ENCODE assay signal across 11 mouse cellular contexts in the genomic region with DNA sequence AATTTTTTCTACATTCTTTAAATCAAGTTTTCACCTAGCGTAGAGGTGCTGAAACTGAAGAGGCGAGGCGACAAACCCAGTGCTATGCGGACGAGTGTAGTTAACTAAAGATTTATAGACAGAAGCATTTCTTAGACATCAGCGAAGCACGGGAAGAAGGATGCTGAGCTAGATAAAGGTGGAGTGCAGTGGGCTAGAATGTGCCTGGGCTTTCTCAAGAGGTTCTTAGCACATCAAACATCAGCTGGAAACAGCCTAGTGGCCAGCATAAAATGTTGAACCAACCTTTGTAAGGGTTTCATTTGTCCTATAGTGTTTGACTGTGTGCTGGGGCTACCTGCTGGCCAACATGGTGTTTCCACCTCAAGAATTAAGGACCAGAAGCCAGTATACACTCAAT. TPM values are rescaled to one million over a fixed set of nuclear protein-coding genes. Genes with fewer than 3 reads are reported as not detected.
A peak's percentile ranks its signal among the peaks of the same experiment; 100 is the strongest.
DNase-seq lines count a peak whose midpoint lies in the region; ATAC-seq and TF ChIP-seq lines count a peak whose summit lies in the region.
"Had no signal": no experiment of that assay in that cellular context is flagged by ENCODE, and none has a peak within 500 bp of the region (broad histone marks: within the 10 kb centered on the region; RNA-seq: fewer than 3 reads in every experiment).

A gene (plus strand): TSS at position 301 of the 400 bp plus-strand sequence.

- no peak within 1 kb of the TSS for H3K4me3 ChIP-seq in heart, postnatal 0 days (ENCODE audit: low read depth, low read length)
- peak within 1 kb of the TSS; percentile 40; the same call in 1 of the 2 replicates for H3K4me3 ChIP-seq in E14TG2a.4 (replicated peaks; ENCODE audit: low read length)
- peak within 1 kb of the TSS; percentile 59; the same call in 1 of the 2 replicates for H3K4me3 ChIP-seq in forebrain, embryonic 11.5 days (ENCODE audit: low read depth, low read length)
- peak within 1 kb of the TSS; percentile 75; the same call in 1 of the 2 replicates for H3K4me3 ChIP-seq in limb, embryonic 11.5 days (ENCODE audit: low read depth, low read length)

- H3K9ac ChIP-seq in heart, postnatal 0 days (replicated peaks; ENCODE audit: low read depth, low read length): no peak within 1 kb of the TSS
- peak within 1 kb of the TSS; percentile 6; the same call in 1 of the 2 replicates for H3K9ac ChIP-seq in forebrain, embryonic 11.5 days (ENCODE audit: low read length)
- no peak within 1 kb of the TSS for H3K9ac ChIP-seq in limb, embryonic 11.5 days (ENCODE audit: low read length)

- H3K36me3 ChIP-seq in heart, postnatal 0 days (replicated peaks; ENCODE audit: control insufficient read depth, insufficient read depth, low read length): no peaks in the 10 kb centered on the region
- H3K36me3 ChIP-seq in E14TG2a.4 (ENCODE audit: insufficient read depth, low read length): peaks cover 27% of the 10 kb centered on the region
- H3K36me3 ChIP-seq in forebrain, embryonic 11.5 days (ENCODE audit: control insufficient read depth, insufficient read depth, low read length): no peaks in the 10 kb centered on the region
- peaks cover under 1% of the 10 kb centered on the region; the same call in 1 of the 2 replicates for H3K36me3 ChIP-seq in limb, embryonic 11.5 days (ENCODE audit: control insufficient read depth, insufficient read depth, low read length)
- H3K36me3 ChIP-seq: G1E had no signal

- 92% methylated on average over 7 of the region's 7 CpGs for WGBS in heart, postnatal 0 days
- 96% methylated on average over 7 of the region's 7 CpGs for WGBS in forebrain, embryonic 11.5 days
- WGBS in limb, embryonic 11.5 days: 92% methylated on average over 7 of the region's 7 CpGs

- peak within 1 kb of the TSS; percentile 85 for H3K4me2 ChIP-seq in heart, postnatal 0 days (ENCODE audit: low read depth, low read length)
- H3K4me2 ChIP-seq in forebrain, embryonic 11.5 days (ENCODE audit: low read depth, low read length, severe bottlenecking): peak within 1 kb of the TSS; percentile 65; the same call in 1 of the 2 replicates
- peak within 1 kb of the TSS; percentile 75 for H3K4me2 ChIP-seq in limb, embryonic 11.5 days (ENCODE audit: low read depth, severe bottlenecking)

- DNase-seq in heart, postnatal 0 days (ENCODE audit: low spot score): no peak
- DNase-seq in heart, adult 8-10 months (ENCODE audit: low spot score): no peak
- DNase-seq in forebrain, embryonic 11.5 days (ENCODE audit: low spot score): no peak
- no peak for DNase-seq in limb, embryonic 11.5 days (ENCODE audit: low spot score)
- DNase-seq in c-Kit-positive CD71-positive TER-119-positive erythroid progenitor cells, embryonic 14.5 days (ENCODE audit: low spot score): no peak
- DNase-seq in spleen, postnatal 14 days (ENCODE audit: low spot score in 2 of 2): no peak
- DNase-seq in B cell, adult 2 months: no peak
- DNase-seq: kidney, postnatal 36 days; retina, postnatal 1 day had no signal

- no peak for ATAC-seq in heart, postnatal 0 days (ENCODE audit: insufficient read depth, low read depth)
- no peak for ATAC-seq in forebrain, embryonic 11.5 days (replicated peaks; ENCODE audit: low FRiP score)
- ATAC-seq in limb, embryonic 11.5 days (ENCODE audit: insufficient number of reproducible peaks, low FRiP score, low TSS enrichment, low read depth): no peak

- H3K27me3 ChIP-seq in heart, postnatal 0 days (ENCODE audit: control insufficient read depth, insufficient read depth, low read length): no peaks in the 10 kb centered on the region
- no peaks in the 10 kb centered on the region for H3K27me3 ChIP-seq in E14TG2a.4 (ENCODE audit: insufficient read depth, low read length)
- H3K27me3 ChIP-seq in forebrain, embryonic 11.5 days (ENCODE audit: control insufficient read depth, insufficient read depth, low read length): no peaks in the 10 kb centered on the region
- H3K27me3 ChIP-seq in limb, embryonic 11.5 days (ENCODE audit: control insufficient read depth, insufficient read depth, low read length): no peaks in the 10 kb centered on the region

- no peaks in the 10 kb centered on the region for H3K9me3 ChIP-seq in heart, postnatal 0 days (replicated peaks; ENCODE audit: control insufficient read depth, low read length)
- H3K9me3 ChIP-seq in E14TG2a.4 (ENCODE audit: low read length): no peaks in the 10 kb centered on the region
- no peaks in the 10 kb centered on the region for H3K9me3 ChIP-seq in forebrain, embryonic 11.5 days (ENCODE audit: control insufficient read depth, low read length)
- no peaks in the 10 kb centered on the region for H3K9me3 ChIP-seq in limb, embryonic 11.5 days (ENCODE audit: control insufficient read depth, low read length)
- H3K9me3 ChIP-seq: G1E had no signal

- no peak for TF ChIP-seq EP300 in heart, postnatal 0 days (IDR thresholded peaks at IDR 0.05; ENCODE audit: low read depth)

- no peak within 1 kb of the TSS for H3K27ac ChIP-seq in heart, postnatal 0 days (ENCODE audit: low read depth)
- no peak within 1 kb of the TSS for H3K27ac ChIP-seq in forebrain, embryonic 11.5 days (ENCODE audit: low read depth, low read length)
- no peak within 1 kb of the TSS for H3K27ac ChIP-seq in limb, embryonic 11.5 days (replicated peaks; ENCODE audit: low read depth, low read length)

- 0 out of 2 replicates have a peak, but pooled peaks cover 4% of the 10 kb centered on the region for H3K4me1 ChIP-seq in heart, postnatal 0 days (ENCODE audit: control insufficient read depth, insufficient read depth)
- H3K4me1 ChIP-seq in E14TG2a.4 (replicated peaks; ENCODE audit: low read depth, low read length): peaks cover 82% of the 10 kb centered on the region
- H3K4me1 ChIP-seq in forebrain, embryonic 11.5 days (replicated peaks; ENCODE audit: control insufficient read depth, insufficient read depth, low read length): peaks cover 2% of the 10 kb centered on the region; the same call in 1 of the 2 replicates
- no peaks in the 10 kb centered on the region for H3K4me1 ChIP-seq in limb, embryonic 11.5 days (ENCODE audit: control insufficient read depth, insufficient read depth, low read length)

- TF ChIP-seq CTCF in heart, postnatal 0 days (IDR thresholded peaks at IDR 0.05; ENCODE audit: low read depth): no peak
- TF ChIP-seq CTCF in E14TG2a.4 (conservative IDR thresholded peaks at IDR 0.05; ENCODE audit: low read length): no peak

RNA-seq across cellular contexts. Expression of the gene that starts here (rescaled TPM):
- 12.5 and 14.7 TPM in 2 replicates for total RNA-seq in heart, postnatal 0 days (2014; rRNA removed; ENCODE audit: low replicate concordance)
- polyA plus RNA-seq in heart, postnatal 0 days (2015; fragmentation: Nextera tagmentation; extraction: Ambion mirVana): 9.2 and 10.0 TPM in 2 replicates
- 1 to 10 TPM in 3 of 4 experiments, under 1 TPM in 1; 0.87 to 2.4 (median 1.4) TPM for total RNA-seq in heart, adult 8-10 months (2022)
- 130 and 142 TPM in 2 replicates for polyA plus RNA-seq in forebrain, embryonic 11.5 days (2014; fragmentation: Nextera tagmentation; extraction: Ambion mirVana)
- polyA plus RNA-seq in limb, embryonic 11.5 days (2014; fragmentation: Nextera tagmentation; extraction: Ambion mirVana): 101 and 106 TPM in 2 replicates
- polyA plus RNA-seq: G1E had no signal
